Mouse (Mus musculus): Measurements from ENCODE around the gene Fam208a. TPM values are rescaled to one million over a fixed set of nuclear protein-coding genes. Genes with fewer than 3 reads are reported as not detected.
A peak's percentile ranks its signal among the peaks of the same experiment; 100 is the strongest.

Gene Fam208a
- polyA plus RNA-seq, 1 experiment from 2014 or later: 11.5 TPM

DNA sequence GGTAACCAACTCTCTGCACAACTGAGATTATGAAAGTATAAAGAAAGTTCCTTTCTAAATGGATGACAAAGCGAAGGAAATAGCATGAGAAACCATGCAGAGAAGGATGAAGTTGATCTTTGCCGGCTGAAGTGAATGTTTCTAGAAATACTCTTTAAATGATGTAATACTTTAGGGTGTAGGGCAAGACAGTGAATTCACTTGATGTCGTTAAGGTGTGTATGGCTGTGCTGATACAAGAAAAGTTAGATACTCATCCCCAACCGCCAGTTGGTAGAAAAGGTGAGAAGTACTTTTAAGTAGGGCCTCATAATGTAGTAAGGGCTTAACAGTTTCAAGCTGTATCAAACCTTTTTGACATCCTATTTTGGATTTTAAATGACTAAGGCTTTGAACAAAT lies 1.6 kb downstream of the Fam208a start:
- 96% methylated on average over 4 of the region's 4 CpGs for WGBS
- peaks cover 16% of the 10 kb centered on the region for H3K27me3 ChIP-seq (ENCODE audit: insufficient read depth, poor library complexity, severe bottlenecking)
- H3K9me3 ChIP-seq: peaks cover 22% of the 10 kb centered on the region
- H3K4me1 ChIP-seq (replicated peaks): peaks cover 14% of the 10 kb centered on the region
- DNase-seq (ENCODE audit: low spot score): no peak
- no peak overlapping the region for H3K27ac ChIP-seq
- peaks cover 48% of the 10 kb centered on the region for H3K36me3 ChIP-seq
- peak overlapping the region; percentile 74 for H3K4me3 ChIP-seq

DNA sequence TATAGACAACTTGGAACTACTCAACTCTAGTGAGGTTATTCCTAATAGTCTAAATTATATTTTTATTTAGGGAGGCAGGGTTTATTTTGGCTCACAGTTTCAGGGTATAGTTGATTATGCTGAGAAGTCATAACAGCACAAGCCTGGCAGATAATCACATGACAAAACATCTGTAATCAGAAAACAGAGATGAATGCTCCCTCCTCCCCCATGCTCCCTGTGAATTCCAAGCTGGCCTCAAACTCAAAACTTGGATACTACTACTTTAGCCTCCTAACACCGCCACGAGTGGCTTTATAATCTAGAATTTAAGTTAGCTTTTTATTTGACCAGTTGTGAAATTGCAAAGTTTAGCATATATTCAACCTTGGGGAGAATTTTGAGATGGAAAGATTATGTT lies 3.4 kb downstream of the Fam208a start:
- Histone ChIP-seq H3K36me3 (peaks cover 58% of the 10 kb centered on the region), H3K27ac (no peak overlapping the region), H3K4me1 (replicated peaks) (peaks cover 14% of the 10 kb centered on the region), H3K27me3 (ENCODE audit: insufficient read depth, poor library complexity, severe bottlenecking) (peaks cover 14% of the 10 kb centered on the region), H3K9me3 (peaks cover 22% of the 10 kb centered on the region), H3K4me3 (no peak overlapping the region)
- 93% methylated on average over 2 of the region's 2 CpGs for WGBS
- DNase-seq (ENCODE audit: low spot score): no peak

GRCm38 (mm10) chr14:27436116-27436515 lies 7.5 kb downstream of the Fam208a start:
- no peaks in the 10 kb centered on the region for H3K27me3 ChIP-seq (ENCODE audit: insufficient read depth, poor library complexity, severe bottlenecking)
- H3K9me3 ChIP-seq: peaks cover 10% of the 10 kb centered on the region; the same call in 1 of the 2 replicates
- no peak overlapping the region for H3K27ac ChIP-seq
- DNase-seq (ENCODE audit: low spot score): no peak
- H3K4me1 ChIP-seq (replicated peaks): no peaks in the 10 kb centered on the region
- WGBS: 90% methylated on average over 1 of the region's 1 CpGs
- H3K4me3 ChIP-seq: no peak overlapping the region
- H3K36me3 ChIP-seq: peaks cover 64% of the 10 kb centered on the region

DNA sequence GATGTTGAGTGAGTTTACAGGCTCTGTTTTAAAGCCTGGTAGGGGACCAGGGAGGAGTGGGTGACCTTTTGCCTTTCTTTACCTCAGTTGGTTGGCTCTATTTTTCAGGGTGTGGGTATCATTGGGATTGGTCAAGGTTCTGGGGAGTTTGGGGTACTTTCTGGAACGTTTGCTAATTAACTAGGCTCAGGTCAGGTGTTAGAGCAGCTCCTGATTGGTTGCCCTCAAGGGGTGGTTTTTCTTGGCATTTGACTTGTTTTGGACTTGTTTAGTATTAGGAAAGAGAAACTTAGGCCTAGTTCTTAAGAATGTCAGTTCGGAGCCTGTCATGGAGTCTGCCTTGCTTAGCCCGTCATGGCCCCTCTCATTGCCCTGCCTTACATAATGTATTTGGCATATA lies 8.2 kb downstream of the Fam208a start:
- no peak for DNase-seq (ENCODE audit: low spot score)
- Histone ChIP-seq H3K36me3 (peaks cover 59% of the 10 kb centered on the region), H3K27me3 (ENCODE audit: insufficient read depth, poor library complexity, severe bottlenecking) (no peaks in the 10 kb centered on the region), H3K27ac (no peak overlapping the region), H3K4me1 (replicated peaks) (no peaks in the 10 kb centered on the region), H3K4me3 (no peak overlapping the region), H3K9me3 (peaks cover 4% of the 10 kb centered on the region; the same call in 1 of the 2 replicates)
- 89% methylated on average over 3 of the region's 3 CpGs for WGBS

DNA sequence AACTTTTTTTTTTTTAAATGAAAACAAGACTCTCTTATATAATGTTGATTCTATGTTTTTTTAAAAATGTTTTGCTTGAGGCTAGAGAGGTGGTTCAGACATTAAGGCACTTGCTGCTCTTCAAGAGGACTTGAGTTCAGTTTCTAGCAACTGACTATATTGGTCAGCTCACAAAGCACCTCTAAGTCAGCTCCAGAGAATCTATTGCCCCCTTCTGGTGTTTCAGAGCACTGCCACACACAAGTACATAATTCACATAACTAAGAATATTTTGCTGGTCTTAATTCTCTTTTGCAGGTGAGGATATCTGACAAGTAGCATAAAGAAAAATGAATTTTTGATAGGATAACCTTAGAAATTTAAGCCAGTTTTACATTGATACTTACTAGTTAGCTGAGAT lies 12.3 kb downstream of the Fam208a start:
- Histone ChIP-seq H3K36me3 (peaks cover 61% of the 10 kb centered on the region), H3K27me3 (ENCODE audit: insufficient read depth, poor library complexity, severe bottlenecking) (no peaks in the 10 kb centered on the region), H3K4me1 (replicated peaks) (no peaks in the 10 kb centered on the region), H3K9me3 (no peaks in the 10 kb centered on the region), H3K27ac (no peak overlapping the region), H3K4me3 (no peak overlapping the region)
- DNase-seq (ENCODE audit: low spot score): no peak

GRCm38 (mm10) chr14:27444851-27445281 lies 16.2 kb downstream of the Fam208a start:
- no peaks in the 10 kb centered on the region for H3K27me3 ChIP-seq (ENCODE audit: insufficient read depth, poor library complexity, severe bottlenecking)
- 84% methylated on average over 2 of the region's 2 CpGs for WGBS
- H3K9me3 ChIP-seq: no peaks in the 10 kb centered on the region
- DNase-seq (ENCODE audit: low spot score): no peak
- no peak overlapping the region for H3K4me3 ChIP-seq
- H3K36me3 ChIP-seq: peaks cover 86% of the 10 kb centered on the region
- H3K27ac ChIP-seq: no peak overlapping the region
- H3K4me1 ChIP-seq (replicated peaks): no peaks in the 10 kb centered on the region

- no peak for DNase-seq (ENCODE audit: low spot score)
- peaks cover 94% of the 10 kb centered on the region for H3K36me3 ChIP-seq
- no peaks in the 10 kb centered on the region for H3K4me1 ChIP-seq (replicated peaks)
- 94% methylated on average over 4 of the region's 4 CpGs for WGBS
- no peak overlapping the region for H3K4me3 ChIP-seq
- no peaks in the 10 kb centered on the region for H3K27me3 ChIP-seq (ENCODE audit: insufficient read depth, poor library complexity, severe bottlenecking)
- no peaks in the 10 kb centered on the region for H3K9me3 ChIP-seq
- H3K27ac ChIP-seq: no peak overlapping the region
These were observed 18.3 kb downstream of the Fam208a start for GRCm38 (mm10) chr14:27446963-27447362.

DNA sequence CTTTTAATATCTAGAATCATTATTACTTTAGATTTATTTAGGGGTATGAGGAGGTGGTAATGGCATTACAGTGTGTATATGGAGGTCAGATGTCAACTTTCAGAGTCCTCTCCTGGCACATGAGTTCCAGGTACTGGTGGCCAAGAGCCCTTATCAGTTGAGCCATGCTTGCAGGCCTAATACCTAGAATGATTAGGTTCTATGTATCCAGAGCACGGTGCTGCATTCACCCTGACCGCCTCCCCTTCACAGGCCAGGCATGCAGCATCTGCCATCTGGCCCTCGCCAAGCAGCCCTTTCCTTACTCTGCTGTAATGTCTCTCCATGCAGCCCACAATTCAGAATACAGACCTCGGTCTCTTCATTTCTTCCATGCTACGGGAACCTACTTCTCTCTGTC lies 62.8 kb downstream of the Fam208a start:
- Histone ChIP-seq H3K27me3 (ENCODE audit: insufficient read depth, poor library complexity, severe bottlenecking) (no peaks in the 10 kb centered on the region), H3K27ac (no peak overlapping the region), H3K4me3 (no peak overlapping the region), H3K9me3 (no peaks in the 10 kb centered on the region), H3K36me3 (peaks cover 99% of the 10 kb centered on the region), H3K4me1 (replicated peaks) (no peaks in the 10 kb centered on the region)
- WGBS: 91% methylated on average over 5 of the region's 5 CpGs
- DNase-seq (ENCODE audit: low spot score): no peak

DNA sequence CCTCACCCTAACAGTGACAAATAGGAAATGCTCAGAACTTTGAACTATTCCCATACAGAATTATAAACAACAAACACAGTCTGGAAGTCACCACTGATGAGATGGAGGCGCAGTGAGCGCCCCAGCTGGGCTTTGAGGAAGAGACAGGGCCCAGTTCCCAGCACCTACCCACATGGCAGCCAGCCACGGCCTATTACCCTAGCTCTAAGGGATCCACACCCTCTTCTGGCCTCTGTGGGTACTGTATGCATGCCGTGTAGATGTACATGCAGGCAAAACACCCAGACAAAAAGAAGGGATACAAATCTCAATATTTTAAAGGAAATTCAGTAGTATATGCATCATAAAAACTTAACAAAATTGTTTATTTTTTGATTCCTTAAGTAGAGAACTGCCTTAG lies 64.9 kb downstream of the Fam208a start:
- Histone ChIP-seq H3K36me3 (peaks cover 99% of the 10 kb centered on the region), H3K4me3 (no peak overlapping the region), H3K27ac (no peak overlapping the region), H3K9me3 (no peaks in the 10 kb centered on the region), H3K27me3 (ENCODE audit: insufficient read depth, poor library complexity, severe bottlenecking) (no peaks in the 10 kb centered on the region), H3K4me1 (replicated peaks) (no peaks in the 10 kb centered on the region)
- 95% methylated on average over 4 of the region's 4 CpGs for WGBS
- DNase-seq (ENCODE audit: low spot score): no peak

DNA sequence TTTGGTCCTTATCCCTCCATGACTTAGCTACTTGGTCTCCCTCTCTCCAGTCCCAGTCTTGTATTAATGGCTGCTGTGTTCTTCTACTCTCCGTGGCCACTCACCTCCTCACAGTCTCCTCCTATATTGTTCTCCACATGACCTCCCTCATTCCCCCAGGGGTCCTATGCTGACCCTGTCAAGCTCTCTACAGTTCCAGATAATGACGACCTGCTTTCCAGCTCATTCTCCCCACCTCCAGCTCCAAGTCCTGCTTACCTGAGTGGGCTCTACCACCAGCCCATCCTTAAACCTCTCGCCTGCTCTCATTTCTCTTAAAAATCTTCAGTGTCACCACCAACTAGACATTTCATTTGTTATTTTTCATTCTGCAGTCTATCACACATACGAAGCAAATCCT lies 72.5 kb downstream of the Fam208a start:
- Histone ChIP-seq H3K27me3 (ENCODE audit: insufficient read depth, poor library complexity, severe bottlenecking) (no peaks in the 10 kb centered on the region), H3K9me3 (no peaks in the 10 kb centered on the region), H3K36me3 (peaks cover 78% of the 10 kb centered on the region), H3K4me1 (replicated peaks) (no peaks in the 10 kb centered on the region), H3K4me3 (no peak overlapping the region), H3K27ac (no peak overlapping the region)
- DNase-seq (ENCODE audit: low spot score): no peak
- WGBS: 86% methylated on average over 4 of the region's 4 CpGs

- DNase-seq (ENCODE audit: low spot score): peak; percentile 100
- H3K36me3 ChIP-seq: peaks cover 27% of the 10 kb centered on the region
- H3K4me1 ChIP-seq (replicated peaks): peaks cover 12% of the 10 kb centered on the region
- H3K9me3 ChIP-seq: no peaks in the 10 kb centered on the region
- peak within 1 kb of the TSS; percentile 94 for H3K27ac ChIP-seq
- peak within 1 kb of the TSS; percentile 80 for H3K4me3 ChIP-seq
- H3K27me3 ChIP-seq (ENCODE audit: insufficient read depth, poor library complexity, severe bottlenecking): no peaks in the 10 kb centered on the region
- WGBS: under 1% methylated on average over 51 of the region's 51 CpGs
These were observed 79.4 kb downstream of the Fam208a start, which contains the start of gene Ccdc66 for GRCm38 (mm10) chr14:27507894-27508643. TSS of gene Ccdc66 (minus strand) at chr14:27508460.

GRCm38 (mm10) chr14:27508644-27509301 lies 80.1 kb downstream of the Fam208a start:
- no peak for DNase-seq (ENCODE audit: low spot score)
- WGBS: 33% methylated on average over 15 of the region's 15 CpGs
- H3K4me1 ChIP-seq (replicated peaks): peaks cover 12% of the 10 kb centered on the region
- H3K36me3 ChIP-seq: peaks cover 20% of the 10 kb centered on the region
- H3K4me3 ChIP-seq: peak overlapping the region; percentile 80
- no peaks in the 10 kb centered on the region for H3K27me3 ChIP-seq (ENCODE audit: insufficient read depth, poor library complexity, severe bottlenecking)
- peak overlapping the region; percentile 94 for H3K27ac ChIP-seq
- H3K9me3 ChIP-seq: no peaks in the 10 kb centered on the region

GRCm38 (mm10) chr14:27524541-27524940 lies 95.9 kb downstream of the Fam208a start:
- no peak overlapping the region for H3K27ac ChIP-seq
- H3K4me3 ChIP-seq: no peak overlapping the region
- no peaks in the 10 kb centered on the region for H3K27me3 ChIP-seq (ENCODE audit: insufficient read depth, poor library complexity, severe bottlenecking)
- peaks cover 4% of the 10 kb centered on the region; the same call in 1 of the 2 replicates for H3K9me3 ChIP-seq
- no peak for DNase-seq (ENCODE audit: low spot score)
- no peaks in the 10 kb centered on the region for H3K4me1 ChIP-seq (replicated peaks)
- H3K36me3 ChIP-seq: no peaks in the 10 kb centered on the region
